Mouse (Mus musculus) C2C12 (cell line): ENCODE measurements around the gene Bcas2. TPM values are rescaled to one million over a fixed set of nuclear protein-coding genes. Genes with fewer than 3 reads are reported as not detected.

Source experiments
- H3K27me3 ChIP-seq: one replicate; pipeline ENCODE4 v1.6.1; 2011; ENCODE audit not compliant: control insufficient read depth, insufficient read depth, insufficient read length
- H3K36me3 ChIP-seq: one replicate; pipeline ENCODE4 v1.6.1; 2011; ENCODE audit not compliant: control insufficient read depth, insufficient read depth
- H3K4me3 ChIP-seq: one replicate; pipeline ENCODE4 v1.5.1; 2011; ENCODE audit warnings: mild to moderate bottlenecking, control low read depth; ENCODE audit not compliant: poor library complexity, insufficient read depth, severe bottlenecking
- H3K79me2 ChIP-seq: one replicate; pipeline ENCODE4 v1.6.1; 2011; ENCODE audit not compliant: control insufficient read depth, insufficient read depth
- H3K79me3 ChIP-seq: one replicate; pipeline ENCODE4 v1.6.1; 2011; ENCODE audit warnings: low read depth, control low read depth
- H3ac ChIP-seq: one replicate; pipeline ENCODE3; 2011; ENCODE audit warnings: low read depth; ENCODE audit not compliant: control insufficient read depth, insufficient read length
- CEBPB ChIP-seq: IDR thresholded peaks from one replicate; pipeline ENCODE4 v1.6.1; 2011; ENCODE audit warnings: low read depth, mild to moderate bottlenecking, control low read depth, moderate library complexity
- CTCF ChIP-seq: IDR thresholded peaks from one replicate; pipeline ENCODE4 v1.5.1; 2011; ENCODE audit not compliant: control insufficient read depth, insufficient read depth, insufficient read length
- FOSL1 ChIP-seq: IDR thresholded peaks from one replicate; pipeline ENCODE4 v1.8.0; 2011; ENCODE audit warnings: mild to moderate bottlenecking, low read length; ENCODE audit not compliant: poor library complexity, insufficient read depth, severe bottlenecking
- MAX ChIP-seq: IDR thresholded peaks from one replicate; pipeline ENCODE4 v1.6.1; 2011; ENCODE audit warnings: mild to moderate bottlenecking, control low read depth
- MYOD1 ChIP-seq: IDR thresholded peaks from one replicate; pipeline ENCODE4 v1.6.1; 2011; ENCODE audit warnings: low read depth; ENCODE audit not compliant: control insufficient read depth, insufficient read length
- MYOG ChIP-seq: IDR thresholded peaks from one replicate; pipeline ENCODE4 v1.6.1; 2011; ENCODE audit not compliant: control insufficient read depth, insufficient read length; ENCODE audit errors: extremely low read depth
- USF1 ChIP-seq: IDR thresholded peaks from one replicate; pipeline ENCODE4 v1.6.1; 2011; ENCODE audit warnings: low read depth, mild to moderate bottlenecking, control low read depth, moderate library complexity
- polyA plus RNA-seq: library from polyadenylated mRNA; unstranded; fragments of >200 nt; fragmentation: generic; extraction: Trizol; gene quantifications from one replicate; pipeline ENCODE4 v1.2.1, GENCODE M21; 2012; ENCODE audit warnings: missing spikeins

Bcas2 gene
- polyA plus RNA-seq, 1 experiment = 67.2 TPM

DNA sequence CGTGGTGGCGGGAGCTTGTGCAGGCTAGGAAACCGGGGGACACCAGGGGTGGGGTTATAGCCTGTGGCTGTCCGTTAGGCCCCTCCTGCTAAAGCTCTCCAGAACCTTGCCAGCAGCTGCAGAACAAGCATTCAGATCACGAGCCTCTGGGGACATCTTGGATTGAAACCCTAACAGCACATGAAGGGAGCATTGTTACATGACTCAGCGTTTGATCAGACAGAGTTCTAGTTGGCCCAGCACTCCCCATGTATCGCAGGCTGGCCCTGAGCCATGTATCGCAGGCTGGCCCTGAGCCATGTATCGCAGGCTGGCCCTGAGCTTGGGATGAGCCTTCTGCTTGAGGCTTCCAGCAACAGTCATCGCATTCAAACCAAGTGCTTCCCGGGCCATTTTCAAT, 30.2 kb upstream of the Bcas2 start:
- Histone ChIP-seq H3ac (no peak overlapping the region), H3K27me3 (no peaks in the 10 kb centered on the region), H3K79me2 (no peaks in the 10 kb centered on the region), H3K79me3 (no peaks in the 10 kb centered on the region), H3K4me3 (no peak overlapping the region), H3K36me3 (peaks cover 7% of the 10 kb centered on the region)
- TF ChIP-seq MYOD1 = peak; percentile 73
- TF ChIP-seq MYOG = no peak

DNA sequence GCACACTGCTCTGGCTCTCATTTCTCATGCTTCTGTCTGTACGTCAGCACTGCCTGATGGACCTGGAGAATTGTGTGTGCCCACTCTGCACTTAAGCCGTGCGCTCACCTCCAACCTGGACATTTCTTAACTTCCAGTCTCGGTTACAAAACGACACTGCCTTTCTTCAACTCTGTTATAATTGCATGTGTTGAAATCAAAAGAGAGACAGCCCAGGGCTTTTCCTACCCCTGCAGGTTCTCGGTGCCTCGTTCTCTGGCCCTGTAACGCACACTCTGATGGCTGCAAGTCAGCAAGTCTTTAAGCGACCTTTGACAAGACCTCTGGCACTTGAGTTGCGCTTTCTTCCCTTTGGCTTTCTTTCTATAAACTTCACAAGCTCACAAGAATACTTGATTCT, 29.1 kb upstream of the Bcas2 start:
- H3ac ChIP-seq = no peak overlapping the region
- no peaks in the 10 kb centered on the region for H3K79me2 ChIP-seq
- H3K4me3 ChIP-seq = no peak overlapping the region
- peaks cover 7% of the 10 kb centered on the region for H3K36me3 ChIP-seq
- no peak for TF ChIP-seq USF1
- no peak for TF ChIP-seq FOSL1
- TF ChIP-seq MYOD1 = no peak
- no peak for TF ChIP-seq CEBPB
- TF ChIP-seq MAX = no peak
- no peaks in the 10 kb centered on the region for H3K79me3 ChIP-seq
- no peaks in the 10 kb centered on the region for H3K27me3 ChIP-seq

- H3ac ChIP-seq = no peak overlapping the region
- no peak overlapping the region for H3K4me3 ChIP-seq
- TF ChIP-seq USF1 (no peak), MYOD1 (no peak), MYOG (no peak), CEBPB (no peak), FOSL1 (no peak), MAX (no peak), CTCF (no peak)
- H3K79me3 ChIP-seq = no peaks in the 10 kb centered on the region
- no peaks in the 10 kb centered on the region for H3K27me3 ChIP-seq
- no peaks in the 10 kb centered on the region for H3K79me2 ChIP-seq
- H3K36me3 ChIP-seq = peaks cover 5% of the 10 kb centered on the region
Observed at GRCm38 (mm10) chr3:103145336-103145735, 26.1 kb upstream of the Bcas2 start.

GRCm38 (mm10) chr3:103145791-103146190, 25.7 kb upstream of the Bcas2 start:
- H3K36me3 ChIP-seq = peaks cover 5% of the 10 kb centered on the region
- no peaks in the 10 kb centered on the region for H3K27me3 ChIP-seq
- no peak overlapping the region for H3K4me3 ChIP-seq
- H3K79me2 ChIP-seq = no peaks in the 10 kb centered on the region
- H3K79me3 ChIP-seq = no peaks in the 10 kb centered on the region
- TF ChIP-seq MYOD1 = no peak
- TF ChIP-seq MYOG = no peak
- no peak for TF ChIP-seq MAX
- TF ChIP-seq CTCF = no peak
- TF ChIP-seq FOSL1 = no peak
- H3ac ChIP-seq = no peak overlapping the region

DNA sequence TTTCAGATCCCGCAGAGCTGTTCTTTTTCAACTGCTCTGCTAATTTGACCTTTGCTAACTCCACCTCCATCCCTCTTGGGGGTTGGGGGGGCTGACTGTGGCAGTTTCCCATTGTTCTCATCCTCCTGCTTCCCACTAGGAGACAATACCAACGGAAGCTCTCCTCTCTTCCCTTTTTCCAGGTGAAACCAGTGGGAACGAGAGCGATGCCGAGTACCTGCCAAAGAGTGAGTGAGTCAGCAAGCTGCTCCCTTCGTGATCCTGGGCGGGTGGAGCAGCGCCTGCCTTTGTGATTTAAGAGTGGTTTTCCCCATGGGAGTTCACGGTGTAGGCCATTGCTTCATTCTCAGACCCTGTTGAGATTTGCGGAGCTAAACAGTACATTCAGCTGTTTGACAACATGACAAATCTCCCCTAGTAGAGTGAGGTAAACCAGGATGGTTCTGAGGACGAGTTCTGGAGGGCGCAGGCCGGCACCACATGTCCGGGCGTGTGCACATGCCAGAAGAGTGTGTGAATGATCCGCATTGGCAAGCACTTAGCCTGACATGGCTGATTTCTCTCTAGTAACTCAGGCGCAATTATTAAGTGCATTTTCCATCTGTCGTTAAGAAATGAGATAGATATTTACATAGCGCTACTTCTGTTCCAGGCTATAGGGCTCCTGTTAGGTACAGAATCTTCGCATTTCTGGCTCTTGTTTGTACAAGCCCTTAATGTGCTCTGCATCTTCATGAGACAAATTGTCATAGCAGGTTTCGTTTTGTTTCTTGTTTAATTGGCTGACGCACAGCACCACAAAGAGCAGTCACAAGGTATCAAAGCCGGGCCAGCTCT, 24.9 kb upstream of the Bcas2 start:
- H3K79me3 ChIP-seq = no peaks in the 10 kb centered on the region
- H3K36me3 ChIP-seq = peaks cover 5% of the 10 kb centered on the region
- no peaks in the 10 kb centered on the region for H3K27me3 ChIP-seq
- TF ChIP-seq MYOD1 (no peak), USF1 (no peak), FOSL1 (no peak), MYOG (no peak), CEBPB (no peak), CTCF (no peak), MAX (no peak)
- no peak overlapping the region for H3ac ChIP-seq
- H3K79me2 ChIP-seq = no peaks in the 10 kb centered on the region
- no peak overlapping the region for H3K4me3 ChIP-seq

GRCm38 (mm10) chr3:103147775-103148174, 23.7 kb upstream of the Bcas2 start:
- Histone ChIP-seq H3K4me3 (no peak overlapping the region), H3K79me2 (no peaks in the 10 kb centered on the region), H3K27me3 (no peaks in the 10 kb centered on the region), H3K79me3 (no peaks in the 10 kb centered on the region), H3ac (no peak overlapping the region), H3K36me3 (peaks cover 5% of the 10 kb centered on the region)
- TF ChIP-seq CTCF (no peak), CEBPB (no peak), MYOG (no peak), MYOD1 (no peak), USF1 (no peak)
